Mouse (Mus musculus) C2C12 (cell line): ENCODE results near the gene Rhobtb3. TPM values are rescaled to one million over a fixed set of nuclear protein-coding genes. Genes with fewer than 3 reads are reported as not detected.

Source experiments
- H3K27me3 ChIP-seq: one replicate; pipeline ENCODE4 v1.6.1; 2011; ENCODE audit not compliant: control insufficient read depth, insufficient read depth, insufficient read length
- H3K36me3 ChIP-seq: one replicate; pipeline ENCODE4 v1.6.1; 2011; ENCODE audit not compliant: control insufficient read depth, insufficient read depth
- H3K4me3 ChIP-seq: one replicate; pipeline ENCODE4 v1.5.1; 2011; ENCODE audit warnings: mild to moderate bottlenecking, control low read depth; ENCODE audit not compliant: poor library complexity, insufficient read depth, severe bottlenecking
- H3K79me2 ChIP-seq: one replicate; pipeline ENCODE4 v1.6.1; 2011; ENCODE audit not compliant: control insufficient read depth, insufficient read depth
- H3K79me3 ChIP-seq: one replicate; pipeline ENCODE4 v1.6.1; 2011; ENCODE audit warnings: low read depth, control low read depth
- H3ac ChIP-seq: one replicate; pipeline ENCODE3; 2011; ENCODE audit warnings: low read depth; ENCODE audit not compliant: control insufficient read depth, insufficient read length
- CEBPB ChIP-seq: IDR thresholded peaks from one replicate; pipeline ENCODE4 v1.6.1; 2011; ENCODE audit warnings: low read depth, mild to moderate bottlenecking, control low read depth, moderate library complexity
- CTCF ChIP-seq: IDR thresholded peaks from one replicate; pipeline ENCODE4 v1.5.1; 2011; ENCODE audit not compliant: control insufficient read depth, insufficient read depth, insufficient read length
- FOSL1 ChIP-seq: IDR thresholded peaks from one replicate; pipeline ENCODE4 v1.8.0; 2011; ENCODE audit warnings: mild to moderate bottlenecking, low read length; ENCODE audit not compliant: poor library complexity, insufficient read depth, severe bottlenecking
- MAX ChIP-seq: IDR thresholded peaks from one replicate; pipeline ENCODE4 v1.6.1; 2011; ENCODE audit warnings: mild to moderate bottlenecking, control low read depth
- MYOD1 ChIP-seq: IDR thresholded peaks from one replicate; pipeline ENCODE4 v1.6.1; 2011; ENCODE audit warnings: low read depth; ENCODE audit not compliant: control insufficient read depth, insufficient read length
- MYOG ChIP-seq: IDR thresholded peaks from one replicate; pipeline ENCODE4 v1.6.1; 2011; ENCODE audit not compliant: control insufficient read depth, insufficient read length; ENCODE audit errors: extremely low read depth
- USF1 ChIP-seq: IDR thresholded peaks from one replicate; pipeline ENCODE4 v1.6.1; 2011; ENCODE audit warnings: low read depth, mild to moderate bottlenecking, control low read depth, moderate library complexity
- long read RNA-seq, 2 experiments: library from polyadenylated mRNA; unstranded; transcript quantifications; one replicate each; pipeline ENCODE4 v2.0.0; 2019 to 2020
- polyA plus RNA-seq: library from polyadenylated mRNA; unstranded; fragments of >200 nt; fragmentation: generic; extraction: Trizol; gene quantifications from one replicate; pipeline ENCODE4 v1.2.1, GENCODE M21; 2012; ENCODE audit warnings: missing spikeins

The Rhobtb3 gene
- 10.1 TPM for polyA plus RNA-seq
- long read RNA-seq, experiment 1, partial matches to known transcripts: 2 of 22 reads
- long read RNA-seq, experiment 1, other reads (novel, unspliced or antisense): 20 of 22 reads
- long read RNA-seq, experiment 2, full-length matches to known transcripts: 59 of 82 reads
- long read RNA-seq, experiment 2, partial matches to known transcripts: 7 of 82 reads
- long read RNA-seq, experiment 2, other reads (novel, unspliced or antisense): 16 of 82 reads

- H3K79me3 ChIP-seq: peaks cover 38% of the 10 kb centered on the region
- TF ChIP-seq CEBPB (no peak), MAX (no peak), USF1 (no peak), MYOG (no peak), MYOD1 (no peak), CTCF (no peak), FOSL1 (no peak)
- H3K36me3 ChIP-seq: peaks cover 14% of the 10 kb centered on the region
- H3K79me2 ChIP-seq: peaks cover 46% of the 10 kb centered on the region
- H3K27me3 ChIP-seq: no peaks in the 10 kb centered on the region
- H3ac ChIP-seq: peak within 1 kb of the TSS; percentile 85
- H3K4me3 ChIP-seq: peak within 1 kb of the TSS; percentile 74
These were observed at the start of gene Rhobtb3 for GRCm38 (mm10) chr13:75943189-75944043. Rhobtb3 (minus strand) TSS chr13:75943925.

- no peaks in the 10 kb centered on the region for H3K79me2 ChIP-seq
- no peak overlapping the region for H3K4me3 ChIP-seq
- H3K36me3 ChIP-seq: no peaks in the 10 kb centered on the region
- H3K27me3 ChIP-seq: no peaks in the 10 kb centered on the region
- no peaks in the 10 kb centered on the region for H3K79me3 ChIP-seq
- TF ChIP-seq MYOD1: no peak
- no peak for TF ChIP-seq MYOG
- TF ChIP-seq CEBPB: no peak
- TF ChIP-seq FOSL1: no peak
- TF ChIP-seq CTCF: no peak
- H3ac ChIP-seq: no peak overlapping the region
These were observed 48.7 kb upstream of the Rhobtb3 start for GRCm38 (mm10) chr13:75992169-75993028.

GRCm38 (mm10) chr13:75988096-75988495 is 44.4 kb upstream of the Rhobtb3 start:
- H3K79me3 ChIP-seq: no peaks in the 10 kb centered on the region
- no peaks in the 10 kb centered on the region for H3K79me2 ChIP-seq
- H3K4me3 ChIP-seq: no peak overlapping the region
- H3K27me3 ChIP-seq: no peaks in the 10 kb centered on the region
- no peaks in the 10 kb centered on the region for H3K36me3 ChIP-seq
- no peak overlapping the region for H3ac ChIP-seq
- TF ChIP-seq CTCF (no peak), MYOD1 (no peak), FOSL1 (no peak), MAX (no peak), CEBPB (no peak), MYOG (no peak), USF1 (no peak)

GRCm38 (mm10) chr13:75981901-75982300 is 38.2 kb upstream of the Rhobtb3 start:
- H3K36me3 ChIP-seq: no peaks in the 10 kb centered on the region
- no peak overlapping the region for H3K4me3 ChIP-seq
- H3K27me3 ChIP-seq: no peaks in the 10 kb centered on the region
- TF ChIP-seq CEBPB (no peak), MAX (no peak), FOSL1 (no peak)
- H3ac ChIP-seq: no peak overlapping the region
- no peaks in the 10 kb centered on the region for H3K79me3 ChIP-seq
- H3K79me2 ChIP-seq: no peaks in the 10 kb centered on the region

- H3K36me3 ChIP-seq: no peaks in the 10 kb centered on the region
- no peak overlapping the region for H3K4me3 ChIP-seq
- no peaks in the 10 kb centered on the region for H3K79me2 ChIP-seq
- no peaks in the 10 kb centered on the region for H3K27me3 ChIP-seq
- TF ChIP-seq MYOD1: no peak
- TF ChIP-seq MAX: no peak
- no peak for TF ChIP-seq MYOG
- TF ChIP-seq CTCF: no peak
- no peak for TF ChIP-seq FOSL1
- no peak for TF ChIP-seq USF1
- no peak for TF ChIP-seq CEBPB
- no peaks in the 10 kb centered on the region for H3K79me3 ChIP-seq
- H3ac ChIP-seq: no peak overlapping the region
These were observed 32.9 kb upstream of the Rhobtb3 start for GRCm38 (mm10) chr13:75976649-75977048.
